Mouse (Mus musculus) erythroid progenitor cell, adult 5-6 weeks (primary cell): Measurements from ENCODE around the gene Gh. TPM values are rescaled to one million over a fixed set of nuclear protein-coding genes. Genes with fewer than 3 reads are reported as not detected.
"Not testable (repeated sequence)": the region's sequence is repeated elsewhere in the genome, so short reads cannot be mapped to it uniquely, and the experiment has no call there.

Experiments used
- ATAC-seq: replicated peaks from 2 replicates; pipeline ENCODE4 v1.8.0; 2016; ENCODE audit warnings: moderate number of reproducible peaks, mild to moderate bottlenecking, moderate TSS enrichment, inconsistent platforms; ENCODE audit not compliant: poor library complexity, low FRiP score, severe bottlenecking
- total RNA-seq, 2 experiments: library from RNA; stranded (forward) in 1 of 2; stranded (reverse) in 1 of 2; fragments of 150-400 nt in 1 of 2; fragments of 186-747, 209-891 nt in 1 of 2; gene quantifications; 2 replicates each; pipeline versions ENCODE4 v1.2.3 to v1.2.4; 2015 to 2017; ENCODE audit warnings: low replicate concordance in 2 of 2

The Gh gene
- total RNA-seq (2015; ENCODE audit: low replicate concordance) (not detected in 2 replicates), total RNA-seq (2017; ENCODE audit: low replicate concordance) (2.7 TPM in 1 of 2 replicates, not detected in the other)

DNA sequence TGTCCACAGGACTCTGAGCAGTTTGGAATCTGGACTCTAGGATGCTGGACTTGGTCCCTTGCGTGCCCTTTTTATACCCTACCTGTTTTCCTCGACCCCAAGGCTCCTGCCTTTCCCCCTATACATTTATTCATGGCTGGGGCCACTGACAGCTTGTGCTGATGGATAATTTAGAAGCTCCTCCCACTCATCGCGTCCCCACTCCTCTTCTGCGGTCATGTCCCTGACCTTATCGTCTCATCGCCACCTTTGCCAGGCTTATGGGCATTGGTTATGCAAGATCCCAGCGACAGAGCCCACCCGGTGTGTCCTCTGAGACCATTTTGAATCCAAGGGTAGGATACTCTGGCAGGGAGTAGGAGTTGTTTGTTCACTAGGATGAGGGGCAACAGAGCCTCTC lies at the start of gene Gh:
Gene Gh (minus strand): TSS at position 101 of the 400 bp plus-strand sequence.
- no peak for ATAC-seq

DNA sequence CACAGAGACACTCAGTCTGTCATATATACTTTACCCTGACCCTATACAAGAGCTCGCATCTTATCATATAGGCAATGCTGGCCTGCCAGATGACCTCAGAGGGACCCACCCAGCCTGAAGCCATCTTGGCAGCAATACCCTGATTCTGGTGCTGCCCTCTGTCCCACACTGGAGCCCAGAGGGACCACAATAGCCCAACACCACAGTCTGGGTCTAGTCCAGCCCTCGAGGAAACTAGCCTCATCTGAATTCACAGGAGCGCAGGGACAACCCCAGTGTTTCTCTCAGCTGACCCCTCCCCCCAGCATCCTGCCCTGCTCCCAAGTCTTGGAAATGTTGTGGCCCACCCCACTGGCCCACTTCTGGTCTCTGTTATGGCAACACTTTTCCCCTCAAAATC lies 49.6 kb upstream of the Gh start:
- no peak for ATAC-seq

DNA sequence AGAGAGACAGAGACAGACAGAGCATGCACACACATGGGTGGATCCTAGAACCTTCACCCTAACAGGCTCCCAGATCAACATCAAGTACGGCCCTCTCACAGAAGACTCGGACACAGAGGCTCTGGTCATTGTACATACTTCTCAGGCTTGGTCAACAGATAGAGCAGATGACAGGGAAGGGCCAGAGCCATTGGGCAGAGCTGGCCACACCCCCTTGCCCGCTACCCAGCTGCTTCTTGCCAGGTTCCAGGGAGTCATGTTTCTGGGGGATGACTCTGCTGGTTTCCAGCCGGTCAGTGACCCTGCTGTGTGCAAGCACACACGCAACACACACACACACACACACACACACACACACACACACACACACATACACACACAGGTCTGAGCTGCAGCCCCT lies 49.2 kb upstream of the Gh start:
- no peak for ATAC-seq

DNA sequence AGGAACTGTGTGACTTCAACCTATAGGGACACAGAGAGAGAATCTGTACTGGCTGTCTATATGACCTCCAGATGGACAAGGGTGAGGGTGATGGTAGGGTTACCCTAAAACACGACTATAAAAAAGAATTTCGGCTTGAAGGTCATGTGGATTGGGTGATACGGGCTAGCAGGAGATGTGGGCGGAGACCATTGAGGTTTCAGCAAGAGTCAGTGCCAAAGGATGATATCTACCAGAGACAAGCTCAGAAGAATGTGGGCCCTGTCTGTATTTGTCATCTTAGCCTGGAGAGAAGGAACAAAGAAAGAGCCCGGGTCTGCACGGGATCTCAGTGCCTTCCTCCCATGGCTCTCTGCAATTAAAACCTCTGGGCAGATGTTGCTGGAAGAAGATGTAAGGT lies 48.1 kb upstream of the Gh start:
- ATAC-seq, result no peak

DNA sequence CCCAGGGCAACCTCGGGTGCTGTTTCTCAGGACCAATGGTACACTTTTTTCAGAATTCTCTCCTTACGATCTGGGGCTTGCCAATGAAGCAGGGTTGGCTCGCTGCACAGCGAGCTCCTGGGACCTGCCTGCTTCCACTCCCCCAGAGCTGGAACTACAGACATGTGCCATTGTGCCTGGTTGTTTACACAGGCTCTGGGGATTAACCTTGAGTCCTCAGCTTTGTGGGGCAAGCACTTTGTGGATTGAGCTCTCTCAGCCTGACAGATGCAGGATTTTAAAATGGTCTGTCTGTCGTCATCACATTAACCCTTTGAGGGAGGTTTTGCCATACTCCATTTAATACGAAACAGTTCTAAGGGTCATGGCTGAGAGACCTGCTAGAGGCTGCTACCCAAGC lies 43.2 kb upstream of the Gh start:
- no peak for ATAC-seq

DNA sequence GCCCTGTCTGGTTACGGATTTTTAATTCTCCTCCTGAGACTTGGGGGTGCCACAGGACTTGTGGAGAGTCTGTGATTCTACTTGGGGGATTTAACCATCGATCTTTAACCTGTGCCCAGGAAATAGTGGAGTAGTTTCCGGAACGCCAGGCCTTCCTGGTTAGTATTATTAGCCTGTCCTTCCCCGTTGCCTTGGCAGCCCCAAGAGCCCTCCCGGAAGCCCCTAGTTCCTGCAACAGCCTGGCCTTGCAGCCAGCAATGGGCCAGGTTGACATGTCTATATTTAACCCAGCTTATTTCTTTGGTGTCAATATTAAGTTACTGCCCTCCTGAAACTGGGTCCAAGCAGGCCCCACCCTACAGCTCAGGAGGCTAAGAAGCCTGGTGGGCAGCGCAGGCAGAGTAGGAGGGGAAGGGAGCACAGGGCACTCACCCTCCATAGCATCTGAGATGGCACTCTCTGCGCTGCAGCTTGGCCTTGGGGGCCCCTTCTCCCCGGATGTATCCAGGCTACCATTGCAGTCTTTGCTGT lies 39.4 kb upstream of the Gh start:
- no peak for ATAC-seq

DNA sequence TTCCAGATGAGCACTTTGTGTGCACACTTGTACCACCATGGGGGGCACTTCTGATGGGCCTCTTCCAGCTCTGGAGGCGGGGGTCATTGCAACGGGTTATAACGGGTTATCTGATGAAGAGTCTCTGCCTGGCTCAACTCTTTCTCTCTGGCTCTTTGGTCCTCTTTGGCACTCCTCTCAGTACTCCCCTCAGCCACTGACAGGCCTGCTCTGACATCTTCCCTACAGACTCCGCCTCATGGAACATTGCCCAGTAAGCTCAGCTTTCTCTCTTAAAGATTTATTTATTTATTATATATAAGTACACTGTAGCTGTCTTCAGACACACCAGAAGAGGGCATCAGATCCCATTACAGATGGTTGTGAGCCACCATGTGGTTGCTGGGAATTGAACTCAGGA lies 37.7 kb upstream of the Gh start:
- ATAC-seq, result not testable (repeated sequence)

DNA sequence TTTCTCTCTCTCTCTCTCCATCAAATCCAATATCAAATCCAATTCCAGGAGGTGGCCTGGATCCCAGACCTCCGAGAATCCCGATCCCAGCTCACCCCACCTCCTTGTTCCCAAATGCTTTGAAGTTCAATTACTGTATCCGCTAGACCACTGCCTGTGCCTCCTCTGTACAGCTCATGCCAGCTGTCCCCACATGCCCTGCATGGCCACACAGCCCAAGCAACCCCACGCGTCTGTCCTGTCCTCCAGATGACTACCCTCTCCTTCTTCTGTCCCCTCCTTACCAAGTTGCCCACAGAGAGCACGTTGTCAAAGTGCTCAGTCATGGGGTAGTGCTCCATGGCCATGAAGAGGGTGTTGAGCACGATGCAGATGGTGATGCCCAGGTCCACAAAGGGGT lies 37.2 kb upstream of the Gh start:
- no peak for ATAC-seq

DNA sequence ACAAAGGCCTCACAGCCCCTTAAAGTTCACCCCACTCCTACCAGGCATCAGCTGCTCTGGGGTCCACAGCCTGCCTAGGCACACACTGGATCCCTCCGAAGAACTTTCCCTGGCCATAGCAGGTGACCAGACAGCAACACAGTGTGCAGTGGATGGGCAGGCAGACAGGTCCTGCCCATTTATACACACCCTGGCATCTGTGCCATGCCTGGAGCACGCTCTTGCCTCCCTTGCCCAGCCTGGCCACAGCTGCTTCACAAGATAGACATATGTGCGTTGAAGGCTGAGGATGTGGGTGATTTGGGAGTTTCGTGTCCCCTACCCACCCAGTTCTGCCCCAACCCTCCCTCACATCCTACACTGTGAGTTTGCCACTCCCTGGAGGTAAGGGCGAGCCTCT lies 36.4 kb upstream of the Gh start:
- ATAC-seq, result no peak

DNA sequence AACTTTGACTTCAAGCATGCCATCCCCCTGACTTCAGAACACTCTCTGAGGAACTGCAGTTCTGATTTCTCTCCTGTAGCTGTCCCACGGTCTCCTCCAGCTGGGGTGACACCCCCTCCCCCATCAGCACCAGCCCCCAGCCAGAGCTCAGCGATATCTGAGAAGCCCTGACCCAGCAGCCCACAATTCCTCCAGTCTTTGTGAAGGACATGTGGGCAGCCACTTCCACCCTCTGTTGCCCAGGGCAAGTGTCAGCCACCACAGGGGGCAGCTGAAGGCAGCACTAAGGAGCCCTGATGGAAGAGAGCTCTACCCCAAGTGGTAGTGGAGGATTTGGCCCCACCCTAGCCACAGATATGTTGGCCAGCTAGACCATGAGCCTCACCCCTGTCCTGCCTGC lies 32.4 kb upstream of the Gh start:
- no peak for ATAC-seq

DNA sequence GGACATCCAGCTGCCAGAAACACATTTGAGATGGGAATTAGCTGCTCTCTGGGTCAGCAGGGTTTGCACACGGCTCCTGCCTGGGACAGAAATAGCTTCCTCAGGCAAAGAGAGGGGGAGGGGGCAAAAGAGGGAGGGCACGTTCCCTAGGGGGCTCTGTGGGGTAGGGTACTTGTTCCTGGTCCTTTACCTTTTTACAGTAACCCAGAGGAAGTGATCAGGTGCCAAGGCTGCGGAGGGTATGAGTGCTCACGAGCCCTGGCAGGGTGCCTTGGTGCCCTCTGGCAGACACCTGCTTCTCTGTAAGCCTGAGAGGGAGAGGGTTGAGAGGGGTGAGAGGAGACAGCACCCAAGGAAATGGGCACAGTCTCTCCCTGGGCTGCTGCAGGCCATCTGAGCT lies 30.8 kb upstream of the Gh start:
- no peak for ATAC-seq

DNA sequence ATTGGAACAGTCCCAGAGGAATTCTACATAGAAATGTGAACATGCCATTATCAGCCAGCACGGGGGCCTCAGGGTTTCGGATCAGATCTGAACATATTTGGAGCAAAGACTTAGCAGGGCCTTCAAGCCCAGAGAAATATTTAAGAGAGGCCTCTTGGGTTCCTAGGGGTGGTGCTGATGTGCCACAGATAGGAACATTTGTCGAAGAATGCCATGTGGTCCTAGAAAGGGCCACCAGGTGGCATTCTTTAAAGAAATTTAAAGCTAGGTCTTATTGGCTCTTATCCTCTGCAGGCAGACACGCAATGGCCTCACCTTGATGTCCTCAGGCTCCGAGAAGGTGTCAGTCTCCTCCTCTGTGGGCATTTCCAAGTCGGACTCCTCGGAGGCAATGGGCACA lies 28.0 kb upstream of the Gh start:
- no peak for ATAC-seq

DNA sequence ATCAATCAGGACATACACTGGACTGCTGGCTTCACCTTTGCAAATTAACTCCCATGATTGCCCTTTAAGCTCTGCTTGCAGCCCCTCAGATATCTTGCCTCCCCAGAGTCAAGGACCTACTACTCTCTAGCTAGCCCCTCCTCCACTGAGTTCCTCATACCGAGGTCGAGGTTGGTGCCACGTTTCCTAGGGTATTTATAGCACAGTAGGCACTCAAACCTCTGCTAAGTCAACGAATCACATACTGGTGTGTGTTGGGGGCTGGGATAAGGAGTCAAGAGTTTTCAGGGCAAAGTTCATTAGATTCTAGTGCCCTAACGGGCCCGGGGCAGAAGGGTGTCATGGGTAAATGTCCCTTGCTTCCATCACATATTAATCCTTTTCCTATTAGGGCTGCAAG lies 27.5 kb upstream of the Gh start:
- ATAC-seq, result no peak

DNA sequence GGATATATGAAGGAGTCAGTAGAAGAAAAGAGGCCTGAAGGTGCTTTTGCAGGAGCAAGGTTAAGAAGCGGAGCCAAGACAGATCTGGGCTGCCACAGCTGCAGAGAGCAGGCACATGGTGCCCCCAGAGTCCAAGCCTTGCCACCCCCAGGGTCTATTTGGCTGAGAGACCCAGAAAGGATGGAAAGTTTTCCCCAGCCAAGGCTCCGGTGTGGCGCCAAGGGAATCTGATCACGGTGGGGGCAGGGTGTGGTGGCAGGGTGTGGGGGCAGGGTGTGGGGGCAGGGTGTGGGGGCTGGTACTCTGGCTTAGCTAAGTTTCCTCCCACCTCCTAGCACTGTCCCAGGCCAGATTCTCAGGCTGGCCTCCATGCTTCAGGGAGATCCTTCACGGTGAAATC lies 26.9 kb upstream of the Gh start:
- no peak for ATAC-seq

DNA sequence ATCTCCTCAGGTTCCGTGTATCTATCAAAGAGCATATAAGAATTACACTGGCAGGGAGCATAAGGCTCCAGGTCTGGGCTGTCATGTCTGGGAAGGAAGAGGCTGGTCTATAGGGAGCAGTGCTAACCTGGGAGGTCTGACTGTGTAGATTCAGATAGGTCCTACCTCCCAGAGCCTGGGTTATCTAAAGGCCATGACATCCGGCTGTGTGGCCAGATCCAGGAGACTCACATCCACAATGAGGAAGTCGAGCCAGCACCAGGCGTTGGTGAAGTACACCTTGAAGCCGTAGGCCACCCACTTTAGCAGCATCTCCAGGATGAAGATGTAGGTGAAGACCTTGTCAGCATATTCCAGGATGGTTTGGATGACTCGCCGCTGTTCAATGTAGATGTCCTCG lies 24.8 kb upstream of the Gh start:
- no peak for ATAC-seq

DNA sequence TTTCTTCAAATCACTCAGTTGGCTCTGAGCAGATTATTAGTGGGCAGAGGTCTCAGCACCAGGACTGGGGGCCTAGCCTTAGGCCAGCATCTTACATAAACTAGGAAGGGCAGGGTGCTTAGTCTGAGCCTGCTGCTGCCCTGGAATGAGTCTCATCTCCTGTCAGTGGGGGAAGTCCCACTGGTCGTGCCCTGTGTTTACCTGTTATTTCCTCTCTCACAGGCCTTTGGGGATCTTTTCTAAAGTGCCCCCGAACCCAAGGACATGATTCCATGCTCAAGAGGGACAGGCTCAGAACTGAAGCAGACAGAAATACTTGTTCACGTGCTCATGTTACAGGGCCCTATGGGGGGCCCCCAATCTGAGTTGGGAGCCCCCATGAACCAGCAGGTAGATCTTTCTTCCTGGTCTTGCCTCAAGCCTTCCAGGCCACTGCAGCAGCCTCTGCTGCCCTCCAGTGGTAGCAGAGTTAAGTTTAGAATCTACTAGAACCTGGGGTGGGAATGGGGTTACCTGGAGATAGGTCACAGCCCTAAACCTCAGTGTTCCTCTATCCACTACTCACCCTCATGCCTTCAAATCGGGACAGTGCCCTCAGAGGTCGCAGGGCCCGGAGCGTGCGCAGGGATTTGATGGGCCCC lies 24.0 kb upstream of the Gh start:
- no peak for ATAC-seq

DNA sequence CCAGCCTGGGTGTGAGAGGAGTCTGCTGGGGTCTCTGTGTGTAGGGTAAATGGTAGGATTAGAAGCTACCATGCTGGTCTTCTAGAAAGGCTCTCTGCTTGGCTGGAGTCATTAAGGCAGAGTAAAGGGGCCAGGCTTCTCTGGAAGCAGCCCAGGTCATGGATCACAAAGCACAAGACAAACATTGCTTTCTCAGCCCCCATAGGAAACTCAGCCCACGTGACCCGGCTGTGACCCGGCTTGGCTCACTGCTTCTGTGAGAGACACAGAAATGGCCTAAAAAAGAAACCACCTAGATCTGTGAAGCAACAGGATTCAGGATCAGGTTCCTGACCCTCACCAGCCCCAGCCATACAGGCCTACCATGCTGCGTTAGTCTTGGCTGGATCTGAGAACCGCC lies 23.2 kb upstream of the Gh start:
- no peak for ATAC-seq

DNA sequence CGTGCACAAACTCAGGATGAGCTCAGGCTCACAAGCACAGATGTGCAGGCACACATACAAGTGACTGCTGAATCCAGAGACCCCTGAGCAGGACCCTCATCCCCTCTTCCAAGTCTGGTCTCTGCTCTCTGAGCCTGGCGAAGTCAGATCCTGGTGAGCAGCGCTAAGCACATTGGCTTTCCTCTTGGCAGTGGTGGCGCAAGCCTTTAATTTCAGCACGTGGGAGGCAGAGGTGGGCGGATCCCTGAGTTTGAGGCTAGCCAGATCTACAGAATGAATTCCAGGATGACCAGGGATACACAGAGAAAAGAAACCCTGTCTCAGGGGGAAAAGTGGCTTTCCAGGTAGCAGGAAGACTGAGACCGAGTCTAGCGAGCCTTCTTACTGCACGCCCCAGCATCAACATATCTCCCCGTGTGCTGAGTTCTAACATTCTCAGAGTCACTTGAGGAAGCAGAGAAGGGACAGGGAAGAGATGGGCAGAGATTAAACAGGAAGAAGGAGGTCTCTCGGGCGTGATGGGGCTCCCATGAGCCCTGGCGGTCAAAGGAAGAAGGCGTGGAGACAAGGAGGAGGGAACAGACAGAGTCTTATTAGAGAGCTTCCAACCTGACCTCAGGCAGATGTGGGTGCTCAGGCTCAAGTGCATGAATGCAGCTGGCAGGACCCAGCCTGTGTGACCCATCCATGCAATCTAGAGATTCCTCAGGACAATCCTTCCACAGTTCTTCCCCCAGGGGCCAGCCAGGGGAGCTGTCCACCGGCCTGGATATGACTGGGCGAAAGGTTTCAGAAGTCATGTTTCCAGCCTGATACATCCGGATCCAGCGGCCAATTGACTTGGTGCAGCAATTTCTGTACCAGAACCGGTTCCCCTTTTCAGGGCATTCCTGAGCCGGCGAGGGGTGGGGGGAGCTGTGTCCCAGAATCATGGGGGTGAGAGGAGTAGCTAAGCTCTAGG lies 17.0 kb upstream of the Gh start:
- ATAC-seq, result no peak

DNA sequence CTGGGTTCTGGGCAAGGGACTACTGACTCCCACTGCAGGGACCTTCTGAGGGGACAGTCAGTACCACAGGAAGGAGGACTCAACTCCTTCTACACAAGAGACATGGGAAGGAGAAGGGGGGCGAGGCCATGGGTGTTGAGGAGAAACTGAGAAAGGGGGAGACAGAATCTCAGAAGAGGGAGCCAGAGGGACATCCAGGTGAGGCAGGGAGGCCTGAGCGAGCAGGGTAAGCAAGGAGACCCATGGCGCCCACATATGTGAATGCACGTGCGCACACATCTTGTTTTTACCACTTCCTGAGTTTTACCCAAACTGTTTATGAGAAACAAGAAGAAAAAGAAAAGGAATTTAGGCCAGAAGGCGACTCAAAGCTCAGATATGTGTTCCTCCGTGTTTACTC lies 16.1 kb upstream of the Gh start:
- no peak for ATAC-seq

DNA sequence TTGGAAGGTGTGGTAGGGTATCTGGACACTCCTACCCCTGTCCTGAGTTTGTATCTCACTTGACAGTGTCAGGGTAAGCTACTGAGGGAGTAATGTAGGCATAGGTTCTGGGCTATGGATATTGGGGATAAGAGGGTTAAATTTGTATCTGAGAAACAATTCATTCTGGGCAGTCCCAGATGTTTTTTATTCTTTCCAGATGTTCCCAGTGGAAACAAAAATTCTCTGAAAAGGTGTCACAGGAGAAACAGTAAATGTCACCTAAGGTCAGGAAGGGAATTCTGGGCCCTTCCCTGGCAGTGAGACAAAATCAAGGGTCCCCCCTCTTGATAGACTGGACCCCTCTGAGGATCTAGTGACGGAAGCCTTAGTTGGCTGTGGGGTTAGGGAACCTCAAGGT lies 14.8 kb upstream of the Gh start:
- ATAC-seq, result no peak

DNA sequence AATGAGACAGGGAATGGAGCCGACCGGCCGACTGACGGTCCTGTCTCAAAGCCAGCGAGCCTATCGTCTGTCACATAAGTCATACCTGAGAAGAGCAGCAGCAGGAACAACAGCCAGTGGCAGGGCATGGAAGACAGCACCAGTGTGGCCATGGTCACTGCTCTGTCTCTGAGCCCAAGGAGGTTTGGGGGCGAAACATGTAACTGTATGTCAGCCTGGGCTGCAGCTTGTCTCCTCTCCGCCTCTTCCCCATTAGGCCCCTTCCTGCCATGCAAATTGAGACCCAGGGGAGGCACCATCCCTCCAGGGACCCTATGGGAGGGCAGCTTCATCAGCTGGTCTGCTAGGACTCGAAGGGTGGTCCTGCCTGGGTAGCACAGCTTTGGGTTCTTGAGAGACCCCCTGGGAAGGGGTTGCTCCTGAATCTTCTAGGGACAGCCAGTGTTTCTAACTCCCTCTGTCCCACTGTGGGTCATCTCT lies 12.7 kb upstream of the Gh start, which contains the start of gene Cd79b:
Gene Cd79b (minus strand): TSS at position 430 of the 480 bp plus-strand sequence.
- no peak for ATAC-seq
